Mouse (Mus musculus): ENCODE data around the gene Pla2g10.
"Not testable (repeated sequence)": the region's sequence is repeated elsewhere in the genome, so short reads cannot be mapped to it uniquely, and the experiment has no call there.

GRCm38 (mm10) chr16:13748813-13749212, 18.0 kb upstream of the Pla2g10 start:
- TF ChIP-seq CTCF (IDR thresholded peaks at IDR 0.05; ENCODE audit: low read depth); EP300 (optimal IDR thresholded peaks at IDR 0.05): not testable (repeated sequence)

Measured in stomach, postnatal 0 days (tissue).